Mouse (Mus musculus): ENCODE measurements around the gene Acrbp.

DNA sequence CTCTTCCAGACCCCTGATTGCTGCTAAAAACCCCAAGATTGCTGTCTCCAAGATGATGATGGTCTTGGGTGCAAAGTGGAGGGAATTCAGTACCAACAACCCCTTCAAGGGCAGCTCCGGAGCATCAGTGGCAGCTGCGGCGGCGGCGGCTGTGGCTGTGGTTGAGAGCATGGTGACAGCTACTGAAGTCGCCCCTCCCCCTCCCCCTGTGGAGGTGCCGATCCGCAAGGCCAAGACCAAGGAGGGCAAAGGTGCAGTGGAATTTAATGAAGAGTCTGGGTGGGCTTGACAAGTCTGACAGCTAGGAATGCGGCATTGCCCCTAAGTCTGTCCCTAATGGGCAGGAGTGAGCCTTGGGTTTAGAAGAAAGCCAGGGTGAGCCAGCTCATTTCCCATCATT is 52.0 kb downstream of the Acrbp start:
- no peak for TF ChIP-seq CTCF (IDR thresholded peaks at IDR 0.05)
- TF ChIP-seq EP300 (IDR thresholded peaks at IDR 0.05; ENCODE audit: insufficient read depth, low read depth, low read length): no peak
- no peak for TF ChIP-seq POLR2A (IDR thresholded peaks at IDR 0.05; ENCODE audit: insufficient read depth, low read depth, low read length)
